Mouse (Mus musculus) adrenal gland, postnatal 10 days (tissue): ENCODE results near the gene Zfr2. TPM values are rescaled to one million over a fixed set of nuclear protein-coding genes. Genes with fewer than 3 reads are reported as not detected.

Experiments used
- DNase-seq: peaks from one replicate; pipeline ENCODE4 v3.0.0; 2021; ENCODE audit warnings: mixed read lengths
- microRNA-seq: library from miRNA; unstranded; fragments of <30 nt; microRNA quantifications from one replicate; pipeline ENCODE4 v1.2.0, GENCODE M21; 2021
- total RNA-seq, 2 experiments: library from RNA; stranded (reverse); gene quantifications; 2 replicates each; pipeline ENCODE4 v1.2.3; 2021

Gene Zfr2
- total RNA-seq, 2 experiments from 2014 or later = 7.4 to 11.9 TPM

- peak; percentile 56 for DNase-seq
Observed at GRCm38 (mm10) chr10:81288601-81289000, 55.6 kb downstream of the Zfr2 start.

GRCm38 (mm10) chr10:81289278-81289677 is 56.3 kb downstream of the Zfr2 start:
- DNase-seq = peak; percentile 73

GRCm38 (mm10) chr10:81289811-81290210 is 56.9 kb downstream of the Zfr2 start:
- no peak for DNase-seq

GRCm38 (mm10) chr10:81290698-81291460 is 57.9 kb downstream of the Zfr2 start:
- no peak for DNase-seq

DNA sequence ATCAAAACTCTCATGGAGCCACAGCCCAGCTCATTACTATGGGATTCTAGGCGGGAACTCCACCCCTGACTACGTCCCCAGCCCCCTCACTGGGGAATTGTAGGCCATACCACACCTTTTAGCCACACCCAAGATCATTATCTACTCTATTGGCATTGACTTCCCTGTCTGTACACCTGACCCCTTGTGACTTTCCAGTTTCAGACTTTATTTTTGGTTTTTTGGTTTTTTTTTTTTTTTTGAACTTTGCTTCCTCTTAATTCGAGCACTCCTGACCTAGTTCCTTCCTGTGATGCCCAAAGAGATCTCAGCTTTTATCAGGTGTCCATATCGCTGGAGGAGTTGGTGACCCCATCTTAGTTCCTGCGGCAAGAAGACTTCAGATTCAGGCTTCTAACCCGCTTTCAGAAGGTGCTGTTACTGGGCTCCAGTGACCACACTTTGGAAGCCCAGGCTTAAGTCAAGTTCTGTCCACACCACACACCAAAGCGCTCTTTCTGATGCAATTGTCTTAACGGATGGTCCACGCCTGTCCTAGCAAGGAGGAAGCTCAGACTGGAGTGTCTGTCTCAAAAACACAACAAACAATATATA is 58.7 kb downstream of the Zfr2 start, which contains the start of gene Tjp3:
TSS of gene Tjp3 (minus strand) at position 71 of the 594 bp plus-strand sequence.
- no peak for DNase-seq

GRCm38 (mm10) chr10:81292554-81293333 is 59.8 kb downstream of the Zfr2 start, which contains the start of gene Pip5k1c:
TSS of gene Pip5k1c (plus strand) at chr10:81292963.
- peak; percentile 99 for DNase-seq

DNA sequence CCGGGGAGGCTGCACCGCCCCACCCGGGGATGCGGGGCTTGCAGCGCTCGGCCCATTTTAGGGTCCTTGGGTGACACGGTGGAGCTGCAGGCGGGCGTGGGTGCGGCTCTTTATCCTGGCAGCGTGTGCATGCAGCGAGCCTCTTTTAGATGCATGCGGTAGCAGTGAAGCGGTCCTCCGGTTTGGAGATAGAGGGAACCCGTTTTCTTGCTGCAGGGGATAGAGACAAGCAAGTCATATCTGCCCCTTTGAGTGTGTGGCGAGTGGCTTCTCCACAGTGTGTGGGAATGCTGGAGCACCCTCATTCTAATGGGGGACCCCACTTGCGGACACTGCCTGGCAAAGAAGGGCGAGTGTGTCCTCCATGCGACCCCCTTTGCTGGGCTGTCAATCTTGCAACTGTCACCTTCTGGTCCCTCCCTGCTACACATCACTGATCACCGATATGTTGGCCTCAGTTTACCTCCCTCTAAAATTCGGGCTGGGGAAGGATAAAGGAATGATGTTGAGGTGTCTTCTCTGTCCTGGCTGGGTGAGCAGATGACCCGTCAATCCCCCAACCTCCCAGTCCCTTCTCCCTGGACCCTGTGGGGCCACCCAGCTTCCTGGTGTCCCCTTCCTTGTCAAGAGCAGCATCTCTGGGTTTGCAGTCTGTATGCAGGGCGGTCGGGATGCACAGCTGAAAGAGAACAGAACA is 60.5 kb downstream of the Zfr2 start:
- no peak for DNase-seq

DNA sequence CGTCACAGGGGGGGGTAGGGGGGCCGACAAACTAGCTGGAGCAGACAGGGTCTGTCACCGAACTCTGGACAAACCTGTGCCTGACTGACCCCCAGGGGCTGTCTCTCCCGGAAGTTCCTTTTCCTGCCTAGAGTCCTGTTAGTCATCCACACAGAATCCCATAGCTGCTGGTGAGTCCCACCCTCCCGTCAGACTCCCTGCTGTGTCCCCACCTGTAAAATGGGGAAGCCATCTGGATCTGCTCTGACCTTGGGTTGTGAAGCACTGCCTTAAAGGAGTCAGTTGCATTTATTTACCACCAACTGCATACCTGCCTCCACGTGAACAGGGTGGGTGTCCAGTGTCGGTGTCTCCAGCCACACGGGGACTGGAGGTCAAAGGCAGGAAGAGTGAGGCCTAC is 61.5 kb downstream of the Zfr2 start:
- DNase-seq = no peak

GRCm38 (mm10) chr10:81295185-81295584 is 62.2 kb downstream of the Zfr2 start:
- no peak for DNase-seq

DNA sequence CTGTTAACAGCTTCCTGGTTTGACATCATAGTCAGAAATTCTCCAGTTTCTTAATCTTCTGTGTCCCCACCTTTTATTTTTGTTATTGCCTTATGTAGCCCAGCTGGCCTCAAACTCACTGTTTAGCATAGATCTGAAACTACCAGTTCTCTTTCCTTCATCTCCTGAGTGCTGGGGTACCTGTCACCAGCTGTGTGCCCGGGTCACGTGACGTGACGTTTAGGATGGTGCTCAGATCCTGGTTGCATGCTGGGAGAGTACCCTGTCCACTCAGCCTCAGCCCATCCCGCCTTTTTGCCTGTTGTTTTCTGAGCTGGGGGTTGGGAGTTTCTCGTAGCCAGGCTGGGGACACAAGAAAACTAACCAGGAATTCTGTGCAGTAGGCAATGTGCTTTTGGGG is 64.3 kb downstream of the Zfr2 start:
- no peak for DNase-seq

- DNase-seq = peak; percentile 47
Observed at GRCm38 (mm10) chr10:81297845-81298244, 64.9 kb downstream of the Zfr2 start.

DNA sequence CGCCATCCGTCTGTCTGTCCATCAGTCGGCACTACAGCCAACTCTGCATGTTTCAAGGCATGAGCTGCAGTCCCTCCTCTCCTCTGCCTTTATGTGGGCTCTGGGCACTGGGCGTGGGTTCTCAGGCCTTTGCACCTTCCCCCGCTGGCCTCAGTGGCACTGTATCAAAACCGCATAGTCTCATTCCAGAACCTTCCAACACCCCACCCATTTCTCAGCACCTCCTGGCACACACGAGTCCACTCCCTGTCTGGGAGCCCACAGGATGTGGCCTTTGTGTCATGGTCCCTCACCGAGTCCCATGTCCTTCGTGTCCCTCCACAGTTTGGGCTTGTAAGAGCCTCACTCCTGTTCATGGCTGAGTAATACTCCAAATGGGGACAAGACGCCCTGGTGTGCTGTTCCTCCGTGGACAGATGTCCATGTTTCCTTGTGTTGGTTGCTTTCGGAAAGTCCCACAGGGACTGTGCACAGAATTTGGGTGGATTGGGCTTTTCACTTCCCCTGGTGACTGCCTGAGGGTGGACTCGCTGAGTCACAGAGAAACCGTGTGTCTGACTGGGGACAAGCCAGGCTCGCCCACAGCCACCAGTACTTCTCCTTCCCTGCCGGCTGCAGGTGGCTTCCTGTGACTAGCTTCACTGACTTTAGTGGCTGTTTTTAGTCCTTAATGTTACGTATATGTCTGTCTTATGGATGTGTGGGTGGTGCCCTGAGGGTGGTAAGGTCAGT is 65.6 kb downstream of the Zfr2 start:
- no peak for DNase-seq

DNA sequence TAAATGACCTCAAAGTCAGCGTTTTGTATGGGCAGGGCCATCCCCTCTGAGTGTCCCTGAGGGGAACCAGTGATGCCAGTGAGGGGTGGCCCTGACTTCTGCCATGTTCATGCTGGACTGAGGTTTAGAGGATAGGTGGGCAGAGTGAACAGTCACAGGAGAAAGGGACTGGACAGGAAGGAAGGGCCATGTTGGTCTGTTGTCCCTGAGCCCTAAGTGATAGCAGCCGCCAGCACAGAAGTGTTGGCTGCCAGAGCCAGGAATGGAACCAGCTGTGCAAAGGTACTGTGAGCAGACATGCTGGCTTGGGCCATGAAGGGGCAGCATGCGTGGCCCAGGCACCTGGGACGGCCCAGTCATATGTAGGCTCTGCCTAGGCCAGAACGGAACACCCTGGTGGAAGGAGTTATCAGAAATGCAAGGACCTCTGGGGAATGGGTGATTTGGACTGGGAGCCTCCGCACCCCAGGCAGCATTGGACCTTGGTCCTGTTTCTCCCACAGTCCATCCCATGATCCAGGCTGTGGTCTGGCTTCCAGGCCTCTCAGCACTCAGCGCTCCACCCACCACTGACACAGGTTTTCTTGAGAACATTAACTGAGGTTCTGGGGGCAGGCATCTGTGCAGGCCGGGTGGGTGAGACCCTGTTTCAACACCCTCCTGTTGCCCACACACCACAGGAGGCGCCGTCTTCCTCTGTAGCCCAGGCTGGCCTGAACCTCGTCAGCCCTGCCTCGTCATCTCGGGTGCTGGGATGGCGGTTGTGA is 66.8 kb downstream of the Zfr2 start:
- DNase-seq = no peak

DNA sequence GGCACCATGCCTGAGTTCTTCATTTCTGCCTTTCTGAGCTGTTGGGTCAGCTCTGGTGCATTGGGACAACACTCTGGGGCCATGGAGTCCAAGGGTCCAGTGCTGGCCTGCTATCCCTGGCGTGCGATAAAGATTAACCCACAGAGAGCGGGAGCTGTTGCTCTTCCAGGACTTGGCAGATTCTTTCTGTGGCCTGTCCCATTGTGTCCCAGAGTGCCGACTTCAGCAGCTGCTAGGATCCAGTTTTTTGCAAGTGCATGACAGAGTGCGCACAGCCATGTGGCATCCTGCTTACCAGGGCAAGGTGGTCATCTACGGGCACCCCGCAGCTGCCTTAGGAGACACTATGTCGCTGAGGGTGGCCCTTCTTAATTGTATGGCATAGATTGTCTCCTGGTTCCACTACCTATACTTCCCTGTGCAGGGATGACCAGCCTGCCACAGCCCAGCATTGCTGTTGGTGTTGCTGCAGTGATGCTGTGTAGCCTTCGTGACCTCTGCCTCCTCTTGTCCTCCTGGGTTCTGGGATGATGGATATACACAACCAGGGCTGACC is 67.5 kb downstream of the Zfr2 start:
- no peak for DNase-seq

GRCm38 (mm10) chr10:81301321-81301720 is 68.4 kb downstream of the Zfr2 start:
- no peak for DNase-seq

Small RNA genes lying within 50 kb of the gene (microRNA-seq; reads per million reads assigned to microRNA genes)
- 12.5 reads per million, percentile 22 among the genes with 10 or more reads in this experiment for gene Mir3057

Other genes with a start within 250 kb of the Zfr2 start
- gene Gng7, start 218.2 kb upstream of the Zfr2 start, total RNA-seq = 1 to 10 TPM; 5.4 to 6.4 TPM
- gene Diras1, start 207.5 kb upstream of the Zfr2 start, total RNA-seq = 1 to 10 TPM; 2.8 to 3.4 TPM
- 10 to 100 TPM; 28.5 to 32.8 TPM for gene Slc39a3, start 195.7 kb upstream of the Zfr2 start, total RNA-seq
- gene Sgta, start 173.0 kb upstream of the Zfr2 start, total RNA-seq = 100 to 1,000 TPM; 190 to 191 TPM
- 10 to 100 TPM; 31.8 to 42.4 TPM for gene Thop1, start 163.1 kb upstream of the Zfr2 start, total RNA-seq
- gene Creb3l3, start 134.3 kb upstream of the Zfr2 start, total RNA-seq = 10 to 100 TPM; 18.1 to 42.6 TPM
- gene Map2k2, start 127.2 kb upstream of the Zfr2 start, total RNA-seq = 100 to 1,000 TPM; 151 to 161 TPM
- 10 to 100 TPM; 61.1 to 66.6 TPM for gene Zbtb7a, start 97.9 kb upstream of the Zfr2 start, total RNA-seq
- 10 to 100 TPM; 25.8 to 26.5 TPM for gene Pias4, start 65.2 kb upstream of the Zfr2 start, total RNA-seq
- 1,000 to 10,000 TPM; 1,466 to 1,521 TPM for gene Eef2, start 56.5 kb upstream of the Zfr2 start, total RNA-seq
- 10 to 100 TPM; 55.3 to 55.6 TPM for gene Dapk3, start 50.1 kb upstream of the Zfr2 start, total RNA-seq
- gene 4930442H23Rik, start 49.3 kb upstream of the Zfr2 start, total RNA-seq = not detected
- gene Nmrk2, start 31.1 kb upstream of the Zfr2 start, total RNA-seq = 1 to 10 TPM in 1 of 2 experiments, under 1 TPM in 1; 0.15 to 4.9 TPM
- gene Atcay, start 2.3 kb upstream of the Zfr2 start, total RNA-seq = 1 to 10 TPM; 2.5 to 4.6 TPM
- gene Matk, start 19.8 kb downstream of the Zfr2 start, total RNA-seq = 1 to 10 TPM; 1.8 to 2.1 TPM
- gene Mrpl54, start 33.8 kb downstream of the Zfr2 start, total RNA-seq = 100 to 1,000 TPM; 109 to 111 TPM
- 10 to 100 TPM; 79.8 to 83.8 TPM for gene Apba3, start 33.8 kb downstream of the Zfr2 start, total RNA-seq
- 1 to 10 TPM; 1.9 to 3.0 TPM for gene Tjp3, start 58.4 kb downstream of the Zfr2 start, total RNA-seq
- 10 to 100 TPM; 39.2 to 48.9 TPM for gene Pip5k1c, start 59.8 kb downstream of the Zfr2 start, total RNA-seq
- gene Cactin, start 87.9 kb downstream of the Zfr2 start, total RNA-seq = 10 to 100 TPM; 29.4 to 35.4 TPM
- 10 to 100 TPM; 24.5 to 31.8 TPM for gene Tbxa2r, start 95.6 kb downstream of the Zfr2 start, total RNA-seq
- 1 to 10 TPM; 3.6 to 4.0 TPM for gene Gipc3, start 110.1 kb downstream of the Zfr2 start, total RNA-seq
- 10 to 100 TPM; 81.2 to 97.5 TPM for gene Hmg20b, start 117.3 kb downstream of the Zfr2 start, total RNA-seq
- gene Mfsd12, start 124.3 kb downstream of the Zfr2 start, total RNA-seq = 10 to 100 TPM; 17.8 to 22.8 TPM
- 1 to 10 TPM; 1.1 to 2.3 TPM for gene 4930404N11Rik, start 132.7 kb downstream of the Zfr2 start, total RNA-seq
- gene Fzr1, start 145.4 kb downstream of the Zfr2 start, total RNA-seq = 10 to 100 TPM; 42.1 to 51.7 TPM
- 10 to 100 TPM; 52.8 to 54.2 TPM for gene Dohh, start 151.3 kb downstream of the Zfr2 start, total RNA-seq
- 1 to 10 TPM; 1.1 to 1.6 TPM for gene Gm48551, start 151.3 kb downstream of the Zfr2 start, total RNA-seq
- gene Gm48552, start 155.8 kb downstream of the Zfr2 start, total RNA-seq = 1 to 10 TPM in 1 of 2 experiments, under 1 TPM in 1; 0.45 to 1.9 TPM
- gene Smim24, start 159.9 kb downstream of the Zfr2 start, total RNA-seq = 1 to 10 TPM; 1.2 to 1.6 TPM
- gene Nfic, start 222.5 kb downstream of the Zfr2 start, total RNA-seq = 100 to 1,000 TPM in 1 of 2 experiments, 10 to 100 TPM in 1; 99.9 to 129 TPM
- gene Celf5, start 249.6 kb downstream of the Zfr2 start, total RNA-seq = 1 to 10 TPM in 1 of 2 experiments, under 1 TPM in 1; 0.84 to 2.2 TPM